Mouse (Mus musculus) midbrain, embryonic 16.5 days (tissue): ENCODE measurements around the gene Camta1. TPM values are rescaled to one million over a fixed set of nuclear protein-coding genes. Genes with fewer than 3 reads are reported as not detected.

Source experiments
- ATAC-seq: fragments of 200-750 bp; cut with Nextera tagmentation; 2 replicates; pipeline ENCODE4 v1.8.0; 2017; ENCODE audit warnings: moderate TSS enrichment
- H3K27ac ChIP-seq: fragments of 300-500 bp; sonication (generic); 2 replicates; pipeline ENCODE4 v1.5.1; 2014; ENCODE audit warnings: mild to moderate bottlenecking, low read length, mixed read lengths
- H3K27me3 ChIP-seq: fragments of 300-500 bp; sonication (generic); 2 replicates; pipeline ENCODE4 v1.6.1; 2014; ENCODE audit warnings: low read depth, low read length, mixed read lengths; ENCODE audit not compliant: control insufficient read depth, insufficient read depth
- H3K36me3 ChIP-seq: fragments of 300-500 bp; sonication (generic); 2 replicates; pipeline ENCODE4 v1.6.1; 2014; ENCODE audit warnings: mild to moderate bottlenecking, low read length, moderate library complexity, mixed read lengths; ENCODE audit not compliant: control insufficient read depth, insufficient read depth
- H3K4me1 ChIP-seq: fragments of 300-500 bp; sonication (generic); 2 replicates; pipeline ENCODE4 v1.6.1; 2014; ENCODE audit warnings: mild to moderate bottlenecking, low read length, mixed read lengths; ENCODE audit not compliant: control insufficient read depth, insufficient read depth
- H3K4me2 ChIP-seq: fragments of 300-500 bp; sonication (generic); 2 replicates; pipeline ENCODE4 v1.6.1; 2014; ENCODE audit warnings: mild to moderate bottlenecking, low read length, mixed read lengths
- H3K4me3 ChIP-seq: fragments of 300-500 bp; sonication (generic); 2 replicates; pipeline ENCODE4 v1.5.1; 2014; ENCODE audit warnings: low read depth, mild to moderate bottlenecking, low read length, moderate library complexity, mixed read lengths
- H3K9ac ChIP-seq: fragments of 300-500 bp; sonication (generic); 2 replicates; pipeline ENCODE4 v1.6.1; 2014; ENCODE audit warnings: low read depth, low read length, mixed read lengths
- H3K9me3 ChIP-seq: fragments of 300-500 bp; sonication (generic); replicated peaks from 2 replicates; pipeline ENCODE4 v1.6.1; 2014; ENCODE audit warnings: mild to moderate bottlenecking, low read length, mixed read lengths; ENCODE audit not compliant: control insufficient read depth, poor library complexity, severe bottlenecking
- WGBS: fragments of 180-500 bp; shearing (Covaris S2); extraction: QIAGEN DNeasy Blood & Tissue Kit; methylation state at CpG from one replicate; pipeline ENCODE4 v1.1.7; 2014; 5-methylcytosine and 5-hydroxymethylcytosine counted together
- polyA plus RNA-seq: library from polyadenylated mRNA; unstranded; fragments of >200 nt; fragmentation: Nextera tagmentation; extraction: Ambion mirVana; gene quantifications from 2 replicates; pipeline ENCODE4 v1.2.1, GENCODE M21; 2015

Camta1 gene
- polyA plus RNA-seq, 1 experiment from 2014 or later = 159 TPM

DNA sequence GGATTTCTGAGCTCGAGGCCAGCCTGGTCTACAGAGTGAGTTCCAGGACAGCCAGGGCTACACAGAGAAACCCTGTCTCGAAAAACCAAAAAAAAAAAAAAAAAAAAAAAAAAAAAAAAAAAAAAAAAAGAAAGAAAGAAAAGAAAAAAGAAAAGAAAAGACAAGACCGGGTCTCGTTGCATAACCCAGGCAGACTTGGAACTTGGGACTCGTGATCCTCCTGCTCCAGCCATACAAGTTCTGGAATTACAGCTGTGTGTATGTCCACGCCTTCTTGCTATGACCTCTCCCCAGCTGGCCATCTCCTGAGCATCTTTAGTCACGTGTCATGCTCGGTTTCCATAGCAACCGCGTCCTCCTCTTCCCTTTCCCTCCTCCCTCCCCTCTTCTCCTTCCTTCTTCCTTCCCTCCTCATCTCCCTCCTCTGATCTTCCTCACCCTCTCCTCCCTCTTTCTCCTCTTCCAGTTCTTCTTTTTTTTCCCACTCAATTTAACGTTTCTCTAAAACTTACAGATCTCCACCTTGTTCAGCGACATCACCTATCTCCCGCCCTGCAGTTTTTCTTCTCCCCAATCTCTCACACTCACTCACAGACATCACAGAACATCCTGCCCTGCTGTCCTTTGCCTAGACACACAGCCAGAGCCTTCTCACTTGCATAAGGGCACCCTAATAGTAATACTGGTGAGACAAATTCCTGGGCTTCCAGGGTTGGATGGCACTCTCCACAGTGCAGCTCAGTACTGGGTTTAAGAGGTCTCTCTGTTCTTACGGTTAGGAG lies 934.6 kb downstream of the Camta1 start:
- Histone ChIP-seq H3K9me3 (no peaks in the 10 kb centered on the region), H3K36me3 (no peaks in the 10 kb centered on the region), H3K27me3 (no peaks in the 10 kb centered on the region), H3K9ac (no peak overlapping the region), H3K4me2 (no peak overlapping the region), H3K4me1 (no peaks in the 10 kb centered on the region), H3K27ac (no peak overlapping the region), H3K4me3 (no peak overlapping the region)
- WGBS = 46% methylated on average over 13 of the region's 14 CpGs
- ATAC-seq = no peak

DNA sequence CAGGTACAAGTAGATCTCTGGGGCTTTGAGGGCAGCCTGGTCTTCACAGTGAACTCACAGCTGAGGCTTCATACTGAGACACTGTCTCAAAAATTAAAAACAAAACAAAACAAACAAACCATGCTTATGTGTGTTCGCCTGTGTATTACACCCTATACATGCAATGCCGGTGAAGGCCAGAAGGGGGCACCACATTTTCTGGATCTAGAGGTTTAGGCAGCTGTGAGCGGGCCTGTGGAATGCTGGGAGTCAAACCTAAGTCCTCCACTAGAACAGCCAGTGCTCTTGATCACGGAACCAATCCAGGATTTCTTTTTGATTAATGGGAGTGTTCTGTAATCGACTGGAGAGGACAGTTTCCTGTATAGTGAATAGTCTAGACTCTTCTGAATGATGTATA lies 935.8 kb downstream of the Camta1 start:
- 59% methylated on average over 5 of the region's 5 CpGs for WGBS
- Histone ChIP-seq H3K27ac (no peak overlapping the region), H3K4me2 (no peak overlapping the region), H3K4me1 (no peaks in the 10 kb centered on the region), H3K4me3 (no peak overlapping the region), H3K9me3 (no peaks in the 10 kb centered on the region), H3K9ac (no peak overlapping the region), H3K27me3 (no peaks in the 10 kb centered on the region), H3K36me3 (no peaks in the 10 kb centered on the region)
- ATAC-seq = no peak

DNA sequence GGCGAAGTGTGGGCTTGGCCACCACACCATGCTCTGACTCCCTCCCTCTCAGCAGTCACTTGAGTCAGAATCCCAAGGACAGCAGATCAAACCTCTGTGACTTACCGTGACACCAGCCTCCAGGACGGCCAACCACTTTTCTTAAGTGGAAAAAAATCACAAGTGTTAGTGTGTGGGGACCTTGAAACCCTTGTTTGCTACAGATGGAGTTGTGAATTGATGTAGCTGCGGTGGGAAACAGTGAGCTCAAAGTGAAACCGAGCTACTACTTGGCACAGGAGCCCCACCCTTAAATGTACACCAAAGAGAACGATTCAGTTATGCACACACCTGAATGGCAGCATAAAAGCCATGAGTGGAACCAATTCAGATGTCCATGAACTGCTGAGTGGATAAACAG lies 936.7 kb downstream of the Camta1 start:
- Histone ChIP-seq H3K4me1 (no peaks in the 10 kb centered on the region), H3K4me2 (no peak overlapping the region), H3K36me3 (no peaks in the 10 kb centered on the region), H3K9ac (no peak overlapping the region), H3K9me3 (no peaks in the 10 kb centered on the region), H3K27ac (no peak overlapping the region), H3K4me3 (no peak overlapping the region), H3K27me3 (no peaks in the 10 kb centered on the region)
- no peak for ATAC-seq
- WGBS = 91% methylated on average over 6 of the region's 6 CpGs

DNA sequence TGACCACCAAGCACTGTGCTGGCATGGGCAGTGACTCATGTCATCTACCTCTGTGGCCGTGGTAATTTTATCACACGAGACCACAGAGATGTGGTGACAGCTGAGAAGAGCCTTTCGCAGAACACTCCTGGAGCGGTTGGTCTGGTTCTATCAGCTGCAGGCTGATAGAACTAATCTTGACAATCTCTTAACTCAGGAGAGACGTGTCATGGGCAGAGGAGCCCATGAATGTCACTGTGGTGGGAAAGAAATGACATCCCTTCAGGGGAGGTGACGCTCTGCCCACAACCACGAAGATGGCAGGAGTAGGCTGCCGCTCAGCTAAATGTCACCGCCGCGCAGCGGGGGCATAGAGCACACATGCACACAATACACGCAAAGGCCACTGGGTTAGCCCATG lies 937.4 kb downstream of the Camta1 start:
- 86% methylated on average over 13 of the region's 13 CpGs for WGBS
- Histone ChIP-seq H3K4me1 (no peaks in the 10 kb centered on the region), H3K27ac (no peak overlapping the region), H3K4me2 (no peak overlapping the region), H3K27me3 (no peaks in the 10 kb centered on the region), H3K4me3 (no peak overlapping the region), H3K36me3 (no peaks in the 10 kb centered on the region), H3K9me3 (no peaks in the 10 kb centered on the region), H3K9ac (no peak overlapping the region)
- no peak for ATAC-seq

DNA sequence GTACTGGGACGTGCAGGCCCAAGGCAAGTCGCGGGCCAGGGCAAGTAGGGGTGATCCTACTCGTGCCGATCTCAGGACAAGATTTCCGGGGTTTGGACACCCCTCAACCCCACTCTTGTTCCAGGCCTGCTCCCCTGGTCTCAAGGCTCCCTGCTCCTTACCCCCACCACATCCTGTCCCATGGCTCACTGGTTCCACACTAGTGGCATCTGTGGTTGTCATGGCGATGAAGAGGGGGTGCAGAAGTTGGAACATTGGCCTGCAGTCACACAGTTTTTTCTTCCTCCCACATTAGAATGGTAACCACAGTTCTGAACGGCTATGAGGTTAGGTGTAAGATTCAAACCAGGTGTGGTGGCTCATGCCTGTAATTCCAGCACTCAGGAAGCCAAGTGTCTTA lies 940.5 kb downstream of the Camta1 start:
- H3K4me2 ChIP-seq = no peak overlapping the region
- no peaks in the 10 kb centered on the region for H3K36me3 ChIP-seq
- H3K9me3 ChIP-seq = no peaks in the 10 kb centered on the region
- WGBS = 86% methylated on average over 8 of the region's 8 CpGs
- no peak for ATAC-seq
- H3K27ac ChIP-seq = no peak overlapping the region
- no peak overlapping the region for H3K4me3 ChIP-seq
- no peak overlapping the region for H3K9ac ChIP-seq
- no peaks in the 10 kb centered on the region for H3K4me1 ChIP-seq
- H3K27me3 ChIP-seq = no peaks in the 10 kb centered on the region

DNA sequence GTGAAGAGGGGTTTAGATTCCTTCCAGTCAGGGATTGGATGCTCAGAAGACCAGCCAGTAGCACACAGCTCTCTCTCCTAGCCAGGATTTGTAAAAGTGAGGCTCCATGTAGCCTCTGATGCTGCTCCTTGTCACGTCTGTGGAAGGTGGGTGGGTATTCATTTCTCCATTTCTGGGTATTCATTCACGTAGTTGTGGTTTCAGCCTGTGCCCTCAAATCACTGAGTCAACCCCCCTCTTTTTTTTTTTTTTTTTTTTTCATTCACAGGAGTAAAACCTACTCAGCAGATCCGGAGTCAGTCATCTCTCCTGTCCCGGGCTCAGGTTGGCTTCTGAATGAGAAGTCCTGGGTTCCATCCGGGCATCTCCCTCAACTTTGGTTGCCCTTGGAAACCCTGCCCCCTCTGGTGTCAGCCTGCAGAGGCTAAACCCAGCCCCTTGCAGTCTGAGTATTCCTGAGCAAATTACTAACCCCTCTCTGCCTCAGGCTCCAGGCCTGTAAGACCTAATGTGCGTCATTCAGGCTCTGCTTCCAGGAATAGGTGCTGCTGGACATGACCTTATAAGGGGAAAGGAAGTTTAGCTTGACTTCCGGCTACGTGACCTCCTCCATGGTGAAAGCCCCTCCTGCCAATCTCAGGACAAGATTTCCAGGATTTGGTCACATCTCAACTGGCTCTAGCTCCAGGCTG lies 944.2 kb downstream of the Camta1 start:
- Histone ChIP-seq H3K27me3 (no peaks in the 10 kb centered on the region), H3K4me3 (no peak overlapping the region), H3K4me1 (peaks cover 18% of the 10 kb centered on the region), H3K36me3 (no peaks in the 10 kb centered on the region), H3K27ac (no peak overlapping the region), H3K9me3 (no peaks in the 10 kb centered on the region), H3K4me2 (no peak overlapping the region), H3K9ac (no peak overlapping the region)
- no peak for ATAC-seq
- WGBS = 61% methylated on average over 8 of the region's 8 CpGs

DNA sequence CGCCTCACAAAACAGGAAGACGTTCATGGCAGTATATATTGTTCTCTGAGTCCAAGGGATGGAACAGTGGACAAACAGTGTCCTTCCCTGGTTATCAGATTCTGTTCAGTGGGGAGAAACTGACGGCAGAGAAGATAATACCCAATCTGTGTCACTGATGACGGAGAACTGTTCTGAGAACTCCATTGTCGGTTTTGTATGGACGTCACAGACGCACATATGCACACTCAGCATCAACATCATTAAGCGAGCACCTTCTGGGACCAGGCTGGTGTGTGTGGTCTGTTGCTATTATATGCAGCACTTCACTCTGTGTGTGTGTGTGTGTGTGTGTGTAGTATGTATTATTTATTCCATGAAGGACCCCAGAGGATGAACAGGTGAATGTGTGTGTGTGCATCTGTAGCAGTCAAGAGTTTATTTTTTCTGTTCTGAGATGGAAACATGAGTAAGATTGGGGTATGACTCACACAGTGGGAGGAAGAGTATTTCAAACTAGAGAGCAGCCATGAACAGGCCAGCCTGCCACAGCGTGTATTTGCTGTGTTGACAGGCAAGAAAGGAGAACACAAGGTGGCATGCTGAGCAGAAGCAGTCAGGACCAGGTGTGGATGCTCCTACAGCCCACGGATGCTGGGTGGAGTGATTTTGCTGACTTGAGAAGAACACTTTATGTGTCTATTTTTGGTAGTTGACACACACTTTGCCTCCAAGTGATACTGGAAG lies 946.3 kb downstream of the Camta1 start:
- WGBS = 47% methylated on average over 10 of the region's 10 CpGs
- no peak for ATAC-seq
- Histone ChIP-seq H3K36me3 (no peaks in the 10 kb centered on the region), H3K27me3 (no peaks in the 10 kb centered on the region), H3K4me2 (peak overlapping the region; percentile 86), H3K4me3 (peak overlapping the region; percentile 65), H3K9ac (peak overlapping the region; percentile 87), H3K9me3 (no peaks in the 10 kb centered on the region), H3K4me1 (peaks cover 18% of the 10 kb centered on the region), H3K27ac (peak overlapping the region; percentile 87; the same call in 1 of the 2 replicates)

DNA sequence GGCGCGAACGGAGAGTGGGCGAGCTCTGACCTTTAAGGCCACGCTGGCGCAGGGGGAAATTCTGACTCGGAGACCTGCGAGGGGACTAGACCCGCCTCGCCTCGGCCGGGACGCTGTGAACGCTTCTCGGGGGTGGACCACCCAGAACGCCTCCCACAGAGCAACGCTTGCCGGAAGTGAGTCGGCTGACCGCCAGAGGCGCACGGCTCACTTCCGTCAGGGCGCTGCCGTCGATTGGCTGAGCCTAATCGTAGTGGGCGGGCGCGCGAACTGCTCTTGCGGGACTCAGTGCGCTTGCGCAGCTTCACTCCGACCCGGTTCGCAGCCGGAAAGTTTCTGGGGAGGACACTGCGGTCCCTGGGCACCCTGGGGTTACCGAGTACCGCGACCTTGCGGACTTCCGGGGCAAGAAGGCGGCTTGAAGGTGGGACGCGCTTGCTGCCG lies 947.4 kb downstream of the Camta1 start, which contains the start of the genes Park7 and Tnfrsf9:
TSS of gene Park7 (minus strand) at position 148 of the 444 bp plus-strand sequence.
TSS of gene Tnfrsf9 (plus strand) at position 273 of the 444 bp plus-strand sequence.
- ATAC-seq = peak; percentile 90
- no peaks in the 10 kb centered on the region for H3K9me3 ChIP-seq
- peak within 1 kb of the TSS; percentile 87 for H3K27ac ChIP-seq
- H3K36me3 ChIP-seq = no peaks in the 10 kb centered on the region
- H3K4me2 ChIP-seq = peak within 1 kb of the TSS; percentile 86
- H3K9ac ChIP-seq = peak within 1 kb of the TSS; percentile 87
- under 1% methylated on average over 48 of the region's 48 CpGs for WGBS
- H3K4me1 ChIP-seq = peaks cover 18% of the 10 kb centered on the region
- no peaks in the 10 kb centered on the region for H3K27me3 ChIP-seq
- H3K4me3 ChIP-seq = peak within 1 kb of the TSS; percentile 65
